Mouse (Mus musculus) frontal cortex, adult 2 months (tissue): Measurements from ENCODE around the gene 1700020N15Rik. TPM values are rescaled to one million over a fixed set of nuclear protein-coding genes. Genes with fewer than 3 reads are reported as not detected.
"Not testable (repeated sequence)": the region's sequence is repeated elsewhere in the genome, so short reads cannot be mapped to it uniquely, and the experiment has no call there.

Source experiments
- DNase-seq, 2 experiments: peaks; one replicate each; pipeline ENCODE4 v3.0.0; 2022; ENCODE audit warnings: low spot score in 1 of 2; ENCODE audit errors: extremely low spot score in 1 of 2
- polyA plus RNA-seq: library from polyadenylated mRNA; depleted of rRNA; stranded (reverse); fragments of >200 nt; gene quantifications from 2 replicates; pipeline ENCODE4 v1.2.3, GENCODE M21; 2012; rRNA removed

Gene 1700020N15Rik
- not detected in 2 replicates for polyA plus RNA-seq

DNA sequence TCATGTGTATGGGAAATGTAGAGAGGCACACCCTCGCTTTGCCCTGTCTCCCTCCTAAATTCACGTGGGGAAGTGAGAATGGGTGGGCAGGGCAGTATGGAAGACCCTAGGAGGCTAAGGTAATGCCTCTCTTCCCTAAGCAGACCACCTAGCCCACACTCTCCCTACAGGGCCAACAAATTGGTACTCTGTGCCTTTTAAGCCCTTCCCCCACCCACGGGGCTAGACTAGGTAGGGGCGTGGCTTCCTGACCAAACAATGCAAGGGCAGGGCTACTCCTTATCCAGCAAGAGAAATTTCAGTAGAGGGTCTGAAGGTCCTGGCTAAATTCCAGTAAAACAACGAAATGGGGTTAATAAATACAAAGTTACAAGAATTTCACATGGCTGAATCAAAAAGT is at the start of gene 1700020N15Rik:
1700020N15Rik (plus strand) TSS at position 301 of the 400 bp plus-strand sequence.
- DNase-seq: not testable (repeated sequence)

DNA sequence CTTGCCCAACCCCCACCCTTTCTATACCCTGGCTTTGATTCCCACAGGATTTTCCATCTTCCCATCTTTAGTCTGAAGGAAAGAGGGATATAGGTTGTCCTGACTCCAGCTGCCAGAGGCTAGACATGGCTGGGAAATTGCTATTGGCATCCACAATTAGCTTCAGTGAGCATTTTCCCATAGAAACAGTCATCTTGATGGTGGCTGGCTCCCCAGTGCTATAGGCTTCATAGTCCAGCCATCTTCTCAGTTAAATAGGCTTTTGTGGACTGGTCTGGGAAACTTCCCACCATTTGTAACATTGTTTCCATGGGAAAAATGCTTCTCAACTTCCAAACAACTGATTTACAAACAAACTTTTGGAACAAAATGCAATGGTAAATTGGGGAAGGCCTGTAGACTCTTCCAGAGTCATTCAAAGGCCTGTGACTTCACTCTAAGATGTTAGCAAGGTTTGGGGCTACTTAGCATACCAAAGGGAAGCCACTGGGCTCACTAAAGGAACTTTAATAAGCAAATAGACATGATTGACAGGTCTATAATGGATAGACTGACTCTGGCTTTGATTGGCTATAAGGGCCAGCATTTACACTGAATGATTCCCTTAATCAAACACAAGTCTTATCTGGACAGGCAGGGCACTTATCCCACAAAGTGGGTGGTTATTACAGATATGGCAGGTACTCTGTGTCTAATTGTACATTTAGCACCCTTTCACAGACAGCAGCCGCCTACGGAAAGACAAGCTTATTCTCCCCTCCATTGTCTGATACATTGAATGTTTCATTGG is 31.9 kb downstream of the 1700020N15Rik start:
- no peak for DNase-seq
